Mouse (Mus musculus) heart, embryonic 10.5 days (tissue): ENCODE data around the gene Zic4. TPM values are rescaled to one million over a fixed set of nuclear protein-coding genes. Genes with fewer than 3 reads are reported as not detected.

ENCODE experiments used
- DNase-seq: peaks from one replicate; pipeline ENCODE4 v3.0.0-alpha.2; 2017; ENCODE audit warnings: low spot score
- H3K27ac ChIP-seq: fragments of 300-500 bp; sonication (generic); 2 replicates; pipeline ENCODE4 v1.5.1; 2016; ENCODE audit warnings: mild to moderate bottlenecking
- H3K27me3 ChIP-seq: fragments of 300-500 bp; sonication (generic); 2 replicates; pipeline ENCODE4 v1.6.1; 2016; ENCODE audit warnings: mild to moderate bottlenecking; ENCODE audit not compliant: poor library complexity, insufficient read depth, severe bottlenecking
- H3K36me3 ChIP-seq: fragments of 300-500 bp; sonication (generic); 2 replicates; pipeline ENCODE4 v1.6.1; 2016; ENCODE audit warnings: mild to moderate bottlenecking, moderate library complexity
- H3K4me1 ChIP-seq: fragments of 300-500 bp; sonication (generic); 2 replicates; pipeline ENCODE4 v1.6.1; 2016; ENCODE audit warnings: mild to moderate bottlenecking
- H3K4me3 ChIP-seq: fragments of 300-500 bp; sonication (generic); 2 replicates; pipeline ENCODE4 v1.5.1; 2016; ENCODE audit warnings: mild to moderate bottlenecking, moderate library complexity
- H3K9me3 ChIP-seq: fragments of 300-500 bp; sonication (generic); 2 replicates; pipeline ENCODE4 v1.6.1; 2016; ENCODE audit warnings: mild to moderate bottlenecking, moderate library complexity
- WGBS: fragments of 180-500 bp; shearing (Covaris S2); methylation state at CpG from one replicate; pipeline ENCODE4 v1.1.7; 2016; 5-methylcytosine and 5-hydroxymethylcytosine counted together
- polyA plus RNA-seq: library from polyadenylated mRNA; unstranded; fragments of >200 nt; fragmentation: Nextera tagmentation; extraction: Ambion mirVana; gene quantifications from 2 replicates; pipeline ENCODE4 v1.2.1, GENCODE M21; 2016

The Zic4 gene
- polyA plus RNA-seq, 1 experiment from 2014 or later = 0.13 TPM

DNA sequence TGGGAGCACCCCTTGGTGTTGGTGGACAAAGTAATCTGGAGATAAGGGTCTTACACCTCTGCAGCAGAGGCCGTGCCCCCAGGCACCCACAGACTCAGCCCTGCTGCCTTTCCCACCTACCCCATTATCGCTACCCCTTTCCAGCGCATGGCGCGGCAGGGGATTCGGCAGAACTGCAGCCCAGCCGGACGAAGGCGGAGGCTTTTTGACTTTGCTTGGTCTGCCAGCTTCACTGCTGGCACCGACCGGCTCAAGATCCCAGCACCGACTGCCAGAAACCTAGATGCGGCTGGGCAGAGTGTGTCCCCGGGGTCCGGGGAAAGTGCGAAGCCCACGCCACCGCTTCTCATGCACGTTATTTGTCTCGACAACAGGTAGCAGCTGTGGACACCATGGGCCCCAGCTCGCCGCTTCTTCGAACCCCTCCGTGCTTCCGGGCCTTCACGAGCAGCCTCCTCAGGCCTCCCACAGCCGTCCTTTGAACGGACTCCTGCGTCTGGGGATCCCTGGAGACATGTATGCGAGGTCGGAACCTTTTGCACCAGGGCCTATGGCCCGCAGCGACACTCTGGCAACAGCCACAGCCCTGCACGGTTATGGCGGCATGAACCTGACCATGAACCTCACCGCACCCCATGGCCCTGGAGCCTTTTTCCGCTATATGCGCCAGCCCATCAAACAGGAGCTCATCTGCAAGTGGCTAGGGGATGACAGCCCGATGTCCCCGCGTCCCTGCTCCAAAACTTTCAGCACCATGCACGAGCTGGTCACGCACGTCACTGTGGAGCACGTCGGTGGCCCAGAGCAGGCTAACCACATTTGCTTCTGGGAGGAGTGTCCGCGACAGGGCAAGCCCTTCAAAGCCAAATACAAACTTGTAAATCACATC is 16.4 kb downstream of the Zic4 start:
- H3K4me1 ChIP-seq = peaks cover 14% of the 10 kb centered on the region; the same call in 1 of the 2 replicates
- peak; percentile 76 for DNase-seq
- no peaks in the 10 kb centered on the region for H3K36me3 ChIP-seq
- peaks cover 98% of the 10 kb centered on the region for H3K27me3 ChIP-seq
- H3K27ac ChIP-seq = no peak overlapping the region
- H3K4me3 ChIP-seq = 0 out of 2 replicates have a peak overlapping the region, but pooled peaks have one; percentile 15
- H3K9me3 ChIP-seq = no peaks in the 10 kb centered on the region
- under 1% methylated on average over 48 of the region's 48 CpGs for WGBS

DNA sequence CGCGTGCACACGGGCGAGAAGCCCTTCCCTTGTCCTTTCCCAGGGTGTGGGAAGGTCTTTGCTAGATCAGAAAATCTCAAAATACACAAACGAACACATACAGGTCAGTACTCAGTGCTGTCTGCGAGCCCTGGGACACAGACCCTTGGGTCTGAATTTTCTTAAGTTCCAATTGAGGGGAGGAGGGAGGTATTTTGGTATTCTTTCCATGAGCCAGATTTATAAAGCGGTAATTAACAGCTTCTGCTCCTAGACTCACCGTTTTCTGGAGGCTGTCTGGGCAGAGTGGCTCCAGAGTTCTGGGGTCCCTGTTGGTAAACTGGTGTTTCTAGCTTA is 17.1 kb downstream of the Zic4 start:
- 1% methylated on average over 8 of the region's 8 CpGs for WGBS
- H3K4me1 ChIP-seq = peaks cover 17% of the 10 kb centered on the region; the same call in 1 of the 2 replicates
- H3K27me3 ChIP-seq = peaks cover 98% of the 10 kb centered on the region
- DNase-seq = no peak
- H3K4me3 ChIP-seq = no peak overlapping the region
- no peaks in the 10 kb centered on the region for H3K36me3 ChIP-seq
- H3K9me3 ChIP-seq = no peaks in the 10 kb centered on the region
- no peak overlapping the region for H3K27ac ChIP-seq

DNA sequence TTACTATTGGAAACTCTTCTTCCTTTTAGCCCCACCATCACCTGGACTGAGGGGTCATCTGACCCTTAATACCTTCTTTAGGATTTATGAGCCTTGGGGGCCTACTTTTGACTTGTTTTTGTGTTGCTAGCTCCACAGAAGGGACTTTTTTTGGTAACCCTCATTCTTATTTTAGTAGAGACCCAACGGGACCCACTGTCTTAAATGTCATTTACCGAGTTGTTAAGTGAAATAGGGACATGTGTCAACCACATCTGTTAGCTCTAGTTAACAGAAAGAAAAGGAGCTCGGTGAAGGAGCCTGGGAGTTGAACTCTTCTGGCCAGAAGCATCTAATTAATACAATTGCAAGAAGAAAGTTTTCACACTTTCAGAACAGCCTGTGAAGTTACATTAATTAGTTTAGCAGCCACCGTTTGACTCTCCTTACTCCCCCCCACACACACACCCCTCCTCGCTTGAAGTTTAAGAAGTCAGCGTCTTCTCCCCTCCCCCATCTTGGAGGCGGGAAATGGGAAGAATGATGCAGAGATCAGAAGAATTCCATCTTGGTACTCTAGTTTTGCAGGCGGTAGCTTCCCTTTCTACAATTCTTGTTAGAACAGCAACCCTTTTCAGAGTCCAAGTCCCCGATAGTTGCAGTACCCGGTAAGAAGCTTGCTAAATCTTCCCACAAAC is 17.7 kb downstream of the Zic4 start:
- Histone ChIP-seq H3K27ac (no peak overlapping the region), H3K4me3 (no peak overlapping the region), H3K4me1 (peaks cover 17% of the 10 kb centered on the region; the same call in 1 of the 2 replicates), H3K36me3 (no peaks in the 10 kb centered on the region), H3K9me3 (no peaks in the 10 kb centered on the region), H3K27me3 (peaks cover 98% of the 10 kb centered on the region)
- no peak for DNase-seq
- 0% methylated on average over 10 of the region's 10 CpGs for WGBS

DNA sequence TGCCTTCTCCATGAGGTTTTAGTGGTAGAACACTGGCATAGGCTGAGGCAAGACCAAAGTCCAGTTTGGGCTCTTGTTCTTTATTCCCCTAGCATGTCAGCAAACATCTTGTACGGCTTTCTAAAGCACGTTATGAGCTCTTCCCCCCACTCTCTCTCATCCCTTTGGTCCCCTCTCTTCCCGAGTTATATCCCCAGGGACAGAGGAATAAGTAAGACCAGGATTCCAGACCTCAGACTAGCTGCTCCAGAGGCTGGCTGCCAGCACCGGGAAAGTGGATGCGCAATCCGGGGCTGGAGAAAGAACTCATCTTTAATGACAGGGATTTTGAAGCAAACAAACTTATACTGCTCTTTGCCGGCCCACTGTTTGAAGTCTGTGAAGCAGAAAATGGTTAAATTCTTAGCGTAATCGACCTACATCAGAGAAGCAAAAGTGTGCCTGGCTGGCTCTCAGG is 18.3 kb downstream of the Zic4 start:
- Histone ChIP-seq H3K36me3 (no peaks in the 10 kb centered on the region), H3K4me1 (peaks cover 17% of the 10 kb centered on the region; the same call in 1 of the 2 replicates), H3K27me3 (peaks cover 98% of the 10 kb centered on the region), H3K9me3 (no peaks in the 10 kb centered on the region), H3K4me3 (no peak overlapping the region), H3K27ac (no peak overlapping the region)
- DNase-seq = peak; percentile 71
- WGBS = 1% methylated on average over 9 of the region's 9 CpGs

DNA sequence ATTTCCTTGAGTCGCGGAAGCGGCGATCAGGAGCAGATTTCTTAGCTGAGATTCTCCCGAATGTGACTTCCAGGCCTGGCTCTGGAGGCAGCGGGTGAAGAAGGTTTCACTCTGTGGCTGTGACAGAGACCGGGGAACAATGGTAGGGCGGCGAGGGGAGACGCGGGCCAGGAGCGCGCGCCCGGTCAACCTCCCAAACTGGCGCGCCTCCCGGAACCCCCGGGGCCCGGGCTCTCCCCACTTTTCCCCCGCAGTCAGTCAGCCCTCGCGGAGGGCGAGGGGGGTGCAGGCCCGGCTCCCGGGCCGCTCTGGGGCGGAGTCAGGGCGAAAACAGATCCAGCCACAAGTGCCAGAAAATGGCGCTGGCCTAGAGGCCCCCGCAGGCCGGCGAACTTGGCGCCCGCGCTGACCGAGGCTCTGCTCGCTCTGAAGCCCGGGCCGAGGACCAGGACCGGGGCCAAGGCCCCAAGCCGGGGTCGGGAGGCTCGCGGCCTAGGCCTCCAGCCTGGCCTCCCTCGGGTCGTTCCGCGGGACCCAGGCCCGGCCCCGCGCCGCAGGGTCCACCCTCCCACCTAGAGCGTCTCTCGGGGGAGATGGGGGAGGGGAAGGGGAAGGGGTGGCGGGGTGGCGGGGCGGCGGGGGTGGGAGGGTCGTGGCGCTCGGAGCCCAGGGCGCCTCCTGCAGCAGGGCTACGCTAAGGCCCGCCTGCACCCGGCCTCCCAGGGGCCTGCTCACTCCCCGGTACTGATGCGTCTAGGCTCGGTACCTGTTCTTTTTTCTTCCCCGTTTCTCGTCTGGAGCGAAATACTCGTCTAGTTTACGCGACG is 19.3 kb downstream of the Zic4 start:
- H3K27ac ChIP-seq = peak overlapping the region; percentile 83
- H3K9me3 ChIP-seq = no peaks in the 10 kb centered on the region
- peak; percentile 76 for DNase-seq
- peaks cover 98% of the 10 kb centered on the region for H3K27me3 ChIP-seq
- WGBS = under 1% methylated on average over 67 of the region's 76 CpGs
- H3K4me3 ChIP-seq = peak overlapping the region; percentile 70
- H3K4me1 ChIP-seq = peaks cover 17% of the 10 kb centered on the region; the same call in 1 of the 2 replicates
- no peaks in the 10 kb centered on the region for H3K36me3 ChIP-seq

DNA sequence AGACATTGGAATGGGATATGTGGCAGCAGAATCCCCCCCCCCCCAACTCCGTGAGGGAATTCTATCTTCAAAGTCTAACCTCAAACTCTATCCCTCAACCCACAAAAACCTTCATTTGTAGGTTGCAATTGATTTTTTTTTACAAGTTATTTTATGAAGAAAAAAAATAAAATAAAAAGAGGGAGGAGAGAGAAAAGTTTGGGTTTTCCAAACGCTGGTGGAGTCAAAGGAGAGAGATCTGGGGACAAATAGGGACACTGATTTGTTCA is 19.8 kb downstream of the Zic4 start:
- Histone ChIP-seq H3K27ac (no peak overlapping the region), H3K4me3 (peak overlapping the region; percentile 70), H3K36me3 (no peaks in the 10 kb centered on the region), H3K9me3 (no peaks in the 10 kb centered on the region), H3K4me1 (peaks cover 17% of the 10 kb centered on the region; the same call in 1 of the 2 replicates), H3K27me3 (peaks cover 98% of the 10 kb centered on the region)
- WGBS = 0% methylated on average over 2 of the region's 2 CpGs
- no peak for DNase-seq

DNA sequence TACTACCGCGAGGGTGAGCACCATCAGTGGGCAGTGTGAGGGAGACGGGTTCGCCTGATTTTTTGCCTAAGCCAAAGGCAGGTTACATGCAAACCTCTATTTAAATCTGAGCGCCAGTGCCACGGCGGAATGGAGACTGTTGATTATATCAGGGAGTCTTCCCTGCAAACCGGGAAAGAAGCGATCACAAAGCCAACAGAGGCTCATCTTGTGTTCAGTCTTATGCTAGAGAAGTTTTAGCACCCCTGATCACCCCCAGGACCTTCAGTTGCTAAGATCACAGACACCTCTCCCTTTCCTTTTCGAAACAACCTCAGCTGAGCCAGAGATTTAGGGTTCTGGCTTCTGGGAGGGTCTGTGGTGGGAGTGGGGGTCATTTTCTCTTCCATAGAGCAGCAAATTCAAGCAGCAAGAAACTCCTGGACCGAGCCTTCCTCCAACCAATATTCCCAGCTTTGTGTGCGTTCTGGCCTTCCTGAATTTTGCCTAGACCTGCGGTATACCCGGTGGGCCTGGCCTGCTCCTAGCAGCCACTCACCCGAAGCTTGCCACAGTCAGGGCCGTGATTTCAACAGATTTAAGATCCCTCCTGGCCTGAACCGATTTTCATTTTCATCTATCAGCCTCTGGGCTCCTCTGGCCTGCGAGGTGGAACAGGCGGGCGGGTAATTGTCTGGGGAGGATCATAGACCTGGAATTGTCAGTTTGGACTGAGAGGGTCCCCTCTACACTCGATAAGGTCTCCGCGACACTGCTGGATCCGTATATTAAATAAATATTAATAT is 20.4 kb downstream of the Zic4 start:
- Histone ChIP-seq H3K4me3 (no peak overlapping the region), H3K4me1 (peaks cover 17% of the 10 kb centered on the region; the same call in 1 of the 2 replicates), H3K36me3 (no peaks in the 10 kb centered on the region), H3K27ac (no peak overlapping the region), H3K9me3 (no peaks in the 10 kb centered on the region), H3K27me3 (peaks cover 98% of the 10 kb centered on the region)
- peak; percentile 74 for DNase-seq
- WGBS = 1% methylated on average over 24 of the region's 24 CpGs

DNA sequence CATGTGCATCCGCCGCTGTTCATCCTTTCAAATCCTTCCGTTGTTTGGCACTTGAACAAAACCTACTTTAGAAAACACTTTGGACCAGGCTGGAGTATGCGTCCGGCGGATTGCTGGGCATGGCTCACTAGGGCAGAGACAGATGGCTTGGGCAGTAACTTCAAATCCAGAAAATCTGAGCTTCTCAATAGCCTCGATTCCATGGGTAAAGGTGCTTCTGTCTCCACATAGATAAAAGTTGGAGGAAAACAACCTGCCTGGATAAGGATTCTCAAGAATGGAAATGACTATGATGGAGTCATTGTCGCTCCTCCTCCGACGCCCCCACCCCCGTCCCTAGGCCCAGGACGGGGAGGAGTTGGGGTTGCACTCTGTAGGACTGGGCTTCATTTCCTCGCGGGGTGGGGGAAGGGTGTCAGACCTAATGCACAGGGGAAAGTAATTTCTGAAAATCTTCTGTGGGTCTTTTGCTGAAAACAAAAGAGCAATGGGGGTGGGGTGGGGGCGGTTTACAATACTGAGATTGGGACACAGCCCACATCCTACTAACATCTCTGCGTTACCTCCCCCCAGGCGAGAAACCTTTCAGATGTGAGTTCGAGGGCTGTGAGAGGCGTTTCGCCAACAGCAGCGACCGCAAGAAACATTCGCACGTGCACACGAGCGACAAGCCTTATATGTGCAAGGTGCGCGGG is 21.4 kb downstream of the Zic4 start:
- Histone ChIP-seq H3K27me3 (peaks cover 98% of the 10 kb centered on the region), H3K9me3 (no peaks in the 10 kb centered on the region), H3K36me3 (no peaks in the 10 kb centered on the region), H3K4me1 (peaks cover 14% of the 10 kb centered on the region; the same call in 1 of the 2 replicates), H3K4me3 (no peak overlapping the region), H3K27ac (no peak overlapping the region)
- peak; percentile 56 for DNase-seq
- 2% methylated on average over 28 of the region's 28 CpGs for WGBS

DNA sequence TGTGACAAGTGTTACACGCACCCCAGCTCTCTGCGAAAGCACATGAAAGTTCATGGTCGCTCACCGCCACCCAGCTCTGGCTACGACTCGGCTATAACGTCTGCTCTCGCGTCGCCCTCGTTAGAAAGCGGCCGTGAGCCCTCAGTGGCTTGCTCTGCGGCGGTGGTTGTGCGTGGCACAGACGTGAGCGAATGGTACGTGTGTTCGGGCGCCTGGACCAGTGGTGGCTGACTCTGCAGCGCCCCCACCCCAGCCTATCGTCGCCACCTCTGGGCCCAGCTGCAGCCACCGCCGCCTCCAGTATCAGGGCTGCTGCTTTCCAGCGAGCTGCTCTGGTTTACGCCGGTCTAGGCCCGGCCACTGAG is 21.9 kb downstream of the Zic4 start:
- Histone ChIP-seq H3K4me3 (no peak overlapping the region), H3K36me3 (no peaks in the 10 kb centered on the region), H3K27ac (no peak overlapping the region), H3K4me1 (peaks cover 10% of the 10 kb centered on the region; the same call in 1 of the 2 replicates), H3K27me3 (peaks cover 98% of the 10 kb centered on the region), H3K9me3 (no peaks in the 10 kb centered on the region)
- WGBS = under 1% methylated on average over 30 of the region's 30 CpGs
- peak; percentile 75 for DNase-seq

DNA sequence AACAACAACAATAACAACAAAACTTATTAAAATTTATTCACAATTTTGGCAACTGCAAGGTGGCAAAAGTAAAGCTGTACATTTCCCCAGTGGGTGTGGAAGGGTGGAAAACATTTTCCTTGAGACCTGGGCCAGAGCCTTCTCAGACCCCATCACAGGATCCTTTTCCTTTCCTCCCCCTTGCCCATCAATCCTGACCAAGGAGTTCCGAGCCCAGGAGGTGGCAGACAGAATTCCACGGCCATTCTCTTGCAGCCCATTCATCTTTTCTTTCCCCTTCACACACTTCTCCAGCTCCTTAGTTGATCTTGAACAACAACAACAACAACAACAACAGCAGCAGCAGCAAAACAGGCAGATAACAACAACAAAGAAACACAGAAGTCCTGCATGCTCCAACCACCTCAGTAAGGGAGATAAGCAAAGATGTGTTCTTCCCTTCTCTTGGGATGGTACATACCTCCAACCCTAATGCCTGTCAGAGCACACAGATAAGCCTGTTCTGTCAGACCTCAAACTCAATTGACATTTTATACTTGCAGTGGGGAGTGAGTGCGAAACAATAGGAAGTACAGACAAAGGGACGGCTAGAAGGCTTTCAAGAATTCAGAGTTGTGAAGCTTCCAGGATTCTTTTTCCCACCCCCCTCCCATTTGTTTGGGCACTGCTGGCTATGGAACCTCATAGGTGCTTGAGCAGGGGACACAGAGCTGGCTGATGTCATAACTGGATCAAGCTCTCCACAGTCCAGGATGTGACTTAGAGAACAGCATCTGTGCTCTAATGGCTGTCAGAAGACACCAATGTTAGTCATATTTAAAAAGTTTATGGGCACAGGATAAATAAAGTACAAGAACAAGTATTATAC is 22.7 kb downstream of the Zic4 start:
- peak; percentile 27 for DNase-seq
- WGBS = 4% methylated on average over 4 of the region's 4 CpGs
- H3K4me3 ChIP-seq = no peak overlapping the region

More for the DNA sequence above, 22.7 kb downstream of the Zic4 start:
- no peaks in the 10 kb centered on the region for H3K9me3 ChIP-seq
- no peaks in the 10 kb centered on the region for H3K36me3 ChIP-seq
- no peak overlapping the region for H3K27ac ChIP-seq
- H3K27me3 ChIP-seq = peaks cover 98% of the 10 kb centered on the region
- peaks cover 10% of the 10 kb centered on the region; the same call in 1 of the 2 replicates for H3K4me1 ChIP-seq
